Mouse (Mus musculus): ENCODE measurements around the gene Ephx1.
"Not testable (repeated sequence)": the region's sequence is repeated elsewhere in the genome, so short reads cannot be mapped to it uniquely, and the experiment has no call there.

Gene Ephx1

DNA sequence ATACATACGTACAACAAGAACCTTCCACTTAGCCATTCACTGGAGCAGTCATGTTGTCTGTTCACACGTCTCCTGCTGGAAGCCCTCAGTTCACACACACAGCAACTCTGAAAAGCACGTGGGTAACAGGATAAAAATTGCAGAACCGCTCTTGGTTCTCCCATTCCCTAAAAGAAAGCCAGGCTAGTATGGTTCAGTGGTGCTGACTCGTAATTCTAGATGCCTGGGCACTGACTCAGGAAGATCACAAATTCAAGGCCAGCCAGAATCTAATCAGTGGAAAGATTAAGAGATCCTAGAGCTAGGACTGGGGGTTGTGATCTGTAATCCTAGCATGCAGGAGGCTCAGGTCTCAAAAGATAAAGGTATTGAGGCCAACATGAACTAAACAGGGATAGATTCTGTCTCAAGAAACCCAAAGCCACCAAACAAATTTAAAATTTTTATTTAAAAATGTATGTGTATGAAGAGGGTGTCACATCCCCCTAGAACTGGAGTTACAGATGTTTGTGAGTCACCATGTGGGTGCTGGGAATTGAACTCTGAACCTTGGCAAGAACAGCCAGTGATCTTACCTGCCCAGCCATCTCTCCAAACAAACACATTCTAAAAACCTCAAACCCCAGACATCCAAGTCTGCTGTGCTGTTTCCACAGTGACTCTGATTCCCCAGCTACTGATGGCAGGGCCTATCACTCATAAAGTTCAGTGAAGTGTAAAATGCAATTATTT is at the start of gene Ephx1:
TSS of gene Ephx1 (minus strand) at position 149 of the 732 bp plus-strand sequence.
- no peak for DNase-seq (ENCODE audit: low spot score in 2 of 2)

DNA sequence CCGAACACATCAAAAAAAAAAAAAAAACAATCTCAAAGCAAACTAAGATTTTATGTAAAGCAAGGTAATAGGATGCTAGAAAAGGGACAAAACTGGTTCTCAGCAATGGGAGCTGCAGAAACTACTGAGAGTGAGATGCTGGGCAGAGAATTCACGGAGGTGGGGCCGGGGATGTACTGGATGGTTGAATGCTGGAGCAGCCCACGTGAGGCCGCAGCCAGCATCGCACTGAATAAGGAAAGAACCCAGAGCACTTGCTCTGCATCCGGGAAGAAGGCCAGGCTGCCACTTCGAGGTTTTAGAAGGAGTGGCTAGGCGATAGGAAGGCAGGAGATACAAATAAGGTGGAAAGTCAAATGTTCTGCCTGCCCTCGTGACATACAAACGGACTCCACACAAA is 49.0 kb upstream of the Ephx1 start:
- DNase-seq (ENCODE audit: low spot score in 2 of 2), result no peak

DNA sequence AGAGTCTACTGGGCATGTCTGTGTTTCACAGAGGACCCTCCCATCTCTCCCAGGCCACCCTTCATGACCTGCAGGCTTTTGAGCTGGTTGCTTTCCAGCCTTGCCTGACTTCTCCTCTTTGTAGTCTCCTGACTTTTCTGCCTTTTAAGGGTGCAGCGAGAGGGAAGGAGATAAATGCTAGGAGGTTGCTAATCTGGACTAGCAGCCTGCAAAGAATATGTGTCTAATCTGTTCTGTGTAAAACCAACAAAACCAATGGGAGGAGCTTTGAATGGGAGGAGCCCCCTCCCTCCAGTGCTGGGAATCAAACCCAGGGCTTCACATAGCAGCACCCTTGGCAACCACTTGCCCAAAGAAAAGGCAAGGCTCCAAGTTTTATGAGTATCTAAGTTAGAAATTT is 47.6 kb upstream of the Ephx1 start:
- DNase-seq (ENCODE audit: low spot score in 2 of 2), result no peak

DNA sequence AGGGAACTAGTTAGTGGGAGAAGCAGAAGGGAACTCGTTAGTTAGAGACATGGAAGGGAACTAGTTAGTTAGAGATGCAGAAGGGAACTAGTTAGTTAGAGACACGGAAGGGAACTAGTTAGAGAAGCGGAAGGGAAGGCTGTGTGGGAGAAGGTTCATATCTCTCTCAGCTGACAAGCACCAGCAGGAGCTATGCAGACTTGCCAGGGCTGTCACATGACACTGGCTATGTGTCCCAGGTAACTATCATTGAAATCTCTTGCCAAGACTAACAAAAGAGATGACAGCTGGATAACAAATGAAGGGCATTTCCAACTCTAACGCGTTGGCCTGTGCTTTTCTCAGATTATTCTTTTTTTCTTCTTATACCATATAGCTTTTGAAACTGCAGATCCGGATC is 43.9 kb upstream of the Ephx1 start:
- DNase-seq (ENCODE audit: low spot score in 2 of 2), result no peak

DNA sequence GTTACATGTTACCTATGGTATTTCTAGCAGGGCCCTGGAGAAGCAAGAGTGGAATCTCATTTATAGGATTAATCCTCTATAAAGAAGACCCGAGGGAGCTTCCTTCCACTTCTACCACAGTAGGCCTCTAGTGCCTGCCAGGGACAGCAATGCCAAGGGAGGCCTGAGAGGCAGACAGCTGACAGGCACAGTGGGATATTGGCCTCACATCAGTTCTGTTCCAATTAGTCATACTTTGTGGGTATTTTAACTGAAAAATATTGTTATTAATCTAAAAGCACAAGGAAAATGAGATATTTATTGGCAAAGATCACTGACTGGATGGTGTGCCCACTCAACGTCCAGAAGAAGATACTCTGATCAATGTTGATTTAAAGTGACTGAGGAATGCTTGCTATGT is 43.3 kb upstream of the Ephx1 start:
- DNase-seq (ENCODE audit: low spot score in 2 of 2), result no peak

DNA sequence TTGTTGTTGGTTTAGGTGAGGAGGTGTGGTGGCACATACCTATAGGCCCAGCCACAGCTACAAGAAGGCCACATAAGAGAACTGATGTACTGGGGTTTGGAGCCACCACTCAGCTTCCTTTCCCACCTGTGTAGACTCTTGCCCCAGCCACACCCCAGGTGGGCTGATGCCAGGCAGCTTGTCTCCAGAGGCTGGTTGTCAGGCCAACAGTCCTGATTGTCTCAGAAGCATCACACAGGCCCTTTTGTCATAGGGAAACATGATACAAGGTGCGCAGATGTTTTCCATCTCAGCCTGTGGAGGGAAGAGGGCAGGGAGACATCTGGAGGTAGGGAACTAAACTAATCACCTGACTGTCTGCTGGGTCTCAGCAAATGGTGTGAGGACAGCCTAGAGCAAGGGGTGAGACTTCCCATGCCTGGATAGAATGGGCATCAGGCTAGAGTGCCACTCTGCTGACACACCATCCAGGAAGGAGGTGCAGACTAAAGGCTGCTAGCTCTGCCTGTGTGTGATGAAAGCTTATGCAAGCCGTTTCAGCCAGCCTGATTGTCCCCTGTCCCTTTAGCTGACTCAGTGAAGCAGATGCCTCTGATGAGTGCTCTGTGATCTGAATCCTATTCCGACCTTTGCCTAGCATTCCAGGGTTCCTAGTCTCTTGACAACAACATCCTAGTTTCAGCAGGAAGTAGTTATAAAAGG is 41.2 kb upstream of the Ephx1 start:
- no peak for DNase-seq (ENCODE audit: low spot score in 2 of 2)

DNA sequence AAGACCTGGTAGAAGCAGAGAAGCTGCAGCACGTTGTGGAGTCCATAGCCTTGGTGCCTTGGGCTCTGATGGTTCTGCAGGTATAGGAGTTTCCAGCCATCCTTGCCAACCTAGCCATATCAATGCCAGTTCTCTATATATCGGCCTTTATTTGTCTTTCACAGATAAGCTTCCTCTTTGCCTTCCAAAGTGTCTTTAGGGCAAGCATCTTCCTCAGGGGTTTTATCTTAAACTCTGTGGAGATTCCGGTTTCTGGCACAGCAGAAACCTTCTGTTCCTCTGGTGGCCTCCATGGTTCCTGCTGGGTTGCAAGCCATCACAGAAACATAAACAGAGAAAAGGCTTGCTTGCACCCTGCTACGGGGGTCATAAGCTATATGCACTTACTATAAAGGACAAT is 32.2 kb upstream of the Ephx1 start:
- no peak for DNase-seq (ENCODE audit: low spot score in 2 of 2)

DNA sequence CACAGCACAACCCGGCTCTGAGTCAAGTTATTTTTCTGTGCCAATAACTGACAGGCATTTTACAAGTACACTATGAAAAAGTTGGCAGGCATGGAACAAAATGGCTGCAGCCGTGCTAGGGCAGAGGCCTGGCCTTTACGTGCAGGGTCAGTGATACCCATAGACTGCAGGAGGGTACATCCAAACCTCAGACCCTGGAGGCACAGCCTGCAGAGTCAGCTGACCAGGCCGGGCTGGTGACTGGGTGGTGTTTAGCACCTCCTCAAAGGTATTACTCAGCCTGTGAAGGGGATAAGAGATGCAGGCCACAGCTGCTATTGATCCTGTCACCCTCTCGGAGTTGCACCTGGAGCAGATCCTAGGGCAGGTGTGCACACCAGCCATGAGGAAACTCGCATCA is 30.2 kb upstream of the Ephx1 start, which contains the start of gene 9130409I23Rik:
TSS of gene 9130409I23Rik (plus strand) at position 301 of the 400 bp plus-strand sequence.
- DNase-seq (ENCODE audit: low spot score in 2 of 2), result no peak

DNA sequence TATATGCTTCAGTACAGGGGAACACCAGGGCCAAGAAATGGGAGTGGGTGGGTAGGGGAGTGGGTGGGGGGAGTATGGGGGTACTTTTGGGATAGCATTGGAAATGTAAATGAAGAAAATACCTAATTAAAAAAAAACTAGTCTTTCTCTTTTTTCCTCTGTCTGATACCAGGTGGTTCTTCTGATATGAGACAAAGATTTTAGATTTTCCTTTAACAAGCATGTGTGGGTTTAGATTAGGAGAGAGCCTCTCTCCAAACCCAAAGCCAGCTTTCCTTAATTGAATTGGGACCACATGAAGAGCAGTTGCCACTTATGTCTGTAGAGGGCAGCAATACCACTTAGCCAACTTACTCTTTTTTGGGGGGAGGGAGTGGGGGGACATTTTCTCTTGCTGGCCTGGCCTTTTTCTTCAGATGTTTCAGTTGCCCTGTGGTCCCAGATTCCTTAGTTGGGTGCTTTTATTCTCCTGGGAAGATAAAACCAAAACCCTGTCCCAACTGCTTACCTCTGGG is 28.7 kb upstream of the Ephx1 start:
- no peak for DNase-seq (ENCODE audit: low spot score in 2 of 2)

DNA sequence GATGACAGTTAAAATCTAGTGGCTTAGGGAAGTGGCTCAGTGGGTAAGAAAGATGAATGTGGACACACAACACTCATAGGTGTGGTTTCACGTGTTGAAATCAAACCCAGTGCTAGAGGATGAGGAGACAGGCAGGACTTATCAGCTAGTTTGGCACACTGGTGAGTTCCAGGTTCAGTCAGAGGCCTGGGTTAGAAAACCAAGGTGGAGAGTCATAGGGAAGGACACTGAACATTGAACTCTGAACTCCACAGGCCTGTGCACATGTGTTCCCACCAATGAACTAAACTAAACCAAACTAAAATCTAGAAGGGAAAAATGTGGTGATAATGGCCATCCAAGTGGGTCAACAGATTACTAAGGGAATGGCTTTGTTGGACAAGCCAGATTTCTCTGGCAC is 26.8 kb upstream of the Ephx1 start:
- DNase-seq (ENCODE audit: low spot score in 2 of 2), result no peak

DNA sequence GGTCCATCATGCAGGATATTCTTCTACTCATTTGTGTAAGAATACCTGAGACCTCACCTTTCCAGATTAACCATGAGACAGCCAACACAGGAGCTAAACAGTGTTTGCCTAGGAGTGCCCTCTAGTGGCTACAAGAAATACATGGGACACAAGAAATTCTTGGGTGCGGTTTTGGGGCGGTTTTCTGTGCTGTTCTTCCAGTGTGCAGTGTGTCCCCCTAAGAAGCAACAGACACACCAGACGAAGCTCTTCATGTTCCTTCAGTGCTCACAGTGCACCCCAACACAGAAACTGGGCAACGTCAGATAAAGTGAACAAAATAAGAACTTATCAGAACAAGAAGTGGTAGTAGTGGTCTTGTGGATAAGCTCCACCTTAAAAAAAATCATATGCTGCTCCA is 18.9 kb upstream of the Ephx1 start:
- peak; percentile 29 to 31 for DNase-seq (ENCODE audit: low spot score in 2 of 2)

DNA sequence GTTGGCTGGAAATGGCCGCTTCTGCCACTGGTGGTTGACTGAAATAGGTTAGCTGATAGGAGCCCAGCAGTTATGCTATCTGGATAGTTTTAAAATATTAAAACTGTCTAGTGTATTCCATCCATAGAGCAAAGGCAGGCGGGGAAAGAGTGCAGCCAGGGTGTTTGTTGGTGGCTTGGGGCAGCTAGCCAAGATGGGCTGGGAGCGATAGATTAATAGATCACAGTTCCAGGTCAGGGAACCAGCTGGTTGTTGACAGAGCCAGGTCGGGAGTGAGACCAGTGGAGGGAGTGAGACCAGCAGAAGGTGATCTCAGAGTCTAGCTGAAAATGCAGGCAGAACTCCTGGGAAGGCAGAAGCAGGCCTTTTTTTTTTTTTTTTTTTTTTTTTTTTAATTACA is 16.9 kb upstream of the Ephx1 start:
- DNase-seq (ENCODE audit: low spot score in 2 of 2), result no peak

DNA sequence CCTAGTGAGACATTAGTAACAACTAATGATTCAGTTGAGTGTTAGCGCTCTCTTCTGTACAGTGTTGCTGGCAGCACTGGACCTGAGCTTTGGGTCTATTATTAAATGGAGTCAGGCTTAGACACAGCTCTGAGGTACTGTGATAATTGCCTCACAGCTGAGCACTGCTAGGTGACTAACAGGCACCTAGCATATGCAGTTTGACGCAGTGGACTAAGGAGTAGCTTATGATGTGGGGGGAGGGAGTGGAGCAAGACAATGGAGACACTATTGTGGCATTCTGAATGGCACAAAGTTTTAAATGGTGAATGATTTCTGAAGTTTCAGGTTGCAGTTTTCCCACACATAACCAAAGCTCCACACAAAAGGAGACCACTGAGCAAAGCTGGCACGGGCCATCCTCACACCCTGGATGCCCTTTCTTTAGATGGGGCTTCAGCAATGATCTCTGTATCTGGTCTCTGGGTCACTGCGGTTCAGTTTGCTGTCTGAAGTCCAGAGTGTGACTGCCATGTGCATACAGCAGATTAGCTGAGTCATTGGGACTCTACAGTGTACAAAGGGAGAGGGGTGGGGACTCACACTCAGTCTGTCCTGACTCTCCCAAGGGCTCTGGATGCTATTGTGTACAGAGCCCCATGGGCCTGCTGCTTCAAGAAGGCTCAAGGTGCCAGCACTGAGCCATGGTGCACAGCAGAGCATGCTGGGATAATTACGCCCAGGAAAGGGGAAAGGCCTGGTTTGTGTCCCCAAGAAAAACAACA is 14.5 kb upstream of the Ephx1 start:
- DNase-seq (ENCODE audit: low spot score in 2 of 2), result not testable (repeated sequence)

DNA sequence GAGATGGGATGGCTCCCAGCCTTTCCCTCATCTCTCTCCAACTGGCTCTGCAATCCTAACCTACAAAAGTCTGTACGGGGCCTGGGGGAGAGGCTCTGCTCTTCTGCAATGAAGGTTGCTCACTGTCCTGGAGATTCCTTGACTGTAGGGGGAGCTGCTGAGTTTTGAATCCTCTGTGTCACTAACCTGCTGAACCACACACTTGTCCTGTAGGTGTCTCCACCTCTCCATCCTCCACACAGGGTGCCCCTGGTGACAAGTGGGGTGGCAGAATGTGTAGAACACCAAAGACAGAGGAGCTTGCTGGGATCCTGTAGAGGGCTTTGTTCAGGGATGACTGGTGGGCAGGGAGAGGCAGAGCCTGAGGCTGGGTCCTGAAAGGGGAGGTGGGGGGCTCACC is 1.6 kb upstream of the Ephx1 start:
- DNase-seq (ENCODE audit: low spot score in 2 of 2), result peak; percentile 81 to 83

DNA sequence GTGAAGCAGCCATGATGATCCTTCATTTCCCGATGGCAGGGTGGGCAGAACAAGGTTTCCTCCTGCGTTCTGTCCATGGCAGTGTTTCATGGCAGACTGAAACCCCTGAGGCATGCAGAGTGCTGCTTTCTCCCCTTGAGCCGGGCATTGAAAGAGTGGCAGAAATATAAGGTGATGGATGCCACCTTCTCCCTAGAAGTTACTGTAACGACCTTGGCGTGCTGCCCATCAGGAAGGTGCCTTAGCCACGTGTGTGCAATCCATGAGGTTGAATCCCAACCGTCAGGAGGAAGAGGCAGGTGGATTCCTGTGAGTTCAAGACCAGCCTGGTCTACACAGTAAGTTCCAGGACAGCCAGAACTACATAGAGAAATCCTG is 773 bp upstream of the Ephx1 start:
- DNase-seq (ENCODE audit: low spot score in 2 of 2), result no peak

DNA sequence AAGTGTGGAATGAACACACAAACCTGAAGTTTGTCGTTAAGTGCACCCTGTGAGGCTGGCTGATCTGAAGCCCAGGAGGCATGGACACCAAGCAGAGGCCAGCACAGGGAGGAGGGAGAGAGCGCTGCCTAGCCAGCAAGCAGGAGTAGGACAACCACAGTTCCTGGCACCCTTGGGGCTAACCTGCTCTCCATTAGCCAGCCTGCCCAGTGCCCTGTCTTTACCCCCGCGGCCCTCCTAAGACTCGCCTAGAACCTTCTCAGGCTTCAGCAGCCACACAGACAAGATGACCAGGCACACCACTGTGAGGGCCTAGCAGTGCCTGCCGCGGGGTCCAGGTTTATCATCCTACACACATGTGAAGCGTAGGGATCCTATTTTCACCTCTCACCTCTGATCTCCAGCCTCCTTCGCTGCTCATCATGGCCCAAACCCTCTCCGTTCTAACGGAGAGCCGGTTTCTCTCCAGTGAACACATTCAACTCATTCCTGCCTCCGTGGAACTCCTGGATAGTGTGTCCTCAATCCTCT is 2.7 kb downstream of the Ephx1 start:
- DNase-seq (ENCODE audit: low spot score in 2 of 2), result no peak

DNA sequence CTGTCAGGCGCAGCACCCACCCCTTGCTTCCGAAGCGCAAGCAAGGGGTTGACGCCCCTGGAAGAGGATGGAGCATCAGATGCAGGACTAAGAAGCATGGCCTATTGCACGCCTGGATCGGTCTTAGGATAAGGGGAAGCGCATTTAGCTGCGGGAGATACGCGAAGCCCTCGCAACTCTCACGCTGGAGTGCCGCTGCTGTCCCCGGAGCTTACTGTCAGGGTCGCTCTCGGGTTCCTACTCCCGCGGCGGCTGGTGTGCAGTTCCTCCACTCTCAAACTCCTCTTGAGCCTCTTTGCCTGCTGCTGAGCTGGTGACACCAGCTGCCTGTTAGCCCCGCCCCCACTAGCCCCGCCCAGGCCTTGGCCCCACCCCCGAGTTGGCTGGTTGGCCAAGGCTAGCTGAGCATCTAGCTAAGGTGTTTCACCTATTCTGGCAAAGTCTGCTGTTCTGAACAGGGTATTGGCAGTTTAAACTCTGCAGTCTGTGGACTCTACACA is 3.4 kb downstream of the Ephx1 start:
- DNase-seq (ENCODE audit: low spot score in 2 of 2), result peak; percentile 87 to 89

DNA sequence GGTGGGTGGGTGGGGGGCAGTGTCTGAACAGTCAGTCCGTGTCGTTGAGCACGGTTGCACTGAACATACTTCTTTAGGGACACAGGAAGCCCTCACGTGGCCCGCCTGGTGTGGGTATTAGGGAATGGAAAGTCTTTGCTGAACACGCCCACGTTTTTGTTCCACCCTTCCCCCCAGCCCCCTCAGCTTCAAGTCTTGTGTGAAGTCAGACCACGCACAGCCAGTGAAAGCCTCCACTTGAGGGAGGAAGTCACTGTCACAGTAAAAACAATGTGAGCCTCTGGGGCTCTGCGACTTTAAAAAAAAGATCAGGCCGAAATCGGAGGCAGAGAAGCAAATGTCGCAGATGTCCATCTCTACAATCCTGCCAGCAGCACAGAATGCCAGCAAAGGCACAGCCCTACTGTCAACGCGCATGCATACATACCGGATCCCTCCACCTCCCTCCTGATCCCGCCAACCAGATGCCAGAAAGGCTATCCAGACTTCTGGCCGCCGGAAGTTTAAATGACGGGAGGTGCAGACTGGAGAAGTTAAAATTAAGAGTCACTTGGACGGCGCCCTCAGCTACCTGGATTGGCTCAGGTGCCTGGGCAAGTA is 4.1 kb downstream of the Ephx1 start:
- DNase-seq (ENCODE audit: low spot score in 2 of 2), result peak; percentile 88

DNA sequence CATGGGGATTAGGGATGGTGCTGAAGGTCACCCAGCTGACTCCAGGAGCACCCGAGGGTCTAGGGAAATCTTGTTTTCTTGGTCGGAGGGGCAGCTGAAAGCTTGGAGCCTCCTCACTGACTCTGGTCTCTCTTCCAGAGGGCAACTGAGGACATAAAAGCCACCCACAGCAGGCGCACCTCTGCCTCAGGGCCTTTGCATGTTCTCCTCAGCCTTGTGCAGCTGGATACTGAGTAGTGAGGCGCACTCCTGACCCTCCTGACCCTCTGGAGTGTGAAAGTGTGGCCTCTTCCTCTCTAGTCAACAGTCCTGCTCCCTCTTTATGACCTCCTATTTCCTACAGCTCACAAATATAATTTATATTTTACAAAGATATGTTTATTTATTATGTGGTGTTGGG is 4.7 kb downstream of the Ephx1 start:
- no peak for DNase-seq (ENCODE audit: low spot score in 2 of 2)

DNA sequence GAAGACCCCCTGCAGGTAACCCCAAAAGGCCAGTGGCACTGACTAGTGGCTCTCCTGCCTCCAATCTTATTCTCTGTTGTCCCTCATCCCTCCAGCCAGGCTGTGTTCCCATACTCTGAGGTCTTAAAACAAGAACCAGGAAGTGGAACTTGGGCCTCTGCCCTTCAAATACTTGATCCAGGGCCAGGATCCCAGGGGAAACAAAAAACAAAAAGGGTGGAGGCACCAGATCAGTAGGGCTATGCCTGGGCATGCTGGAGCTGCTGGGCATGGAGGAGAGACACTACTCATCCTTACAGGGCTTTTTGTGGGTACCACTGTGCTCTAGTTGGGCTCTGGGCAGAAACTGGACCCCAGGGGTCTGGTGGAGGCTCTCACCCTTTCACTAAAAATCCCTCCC is 5.1 kb downstream of the Ephx1 start:
- DNase-seq (ENCODE audit: low spot score in 2 of 2), result peak in 1 of 2 experiments; percentile 8

DNA sequence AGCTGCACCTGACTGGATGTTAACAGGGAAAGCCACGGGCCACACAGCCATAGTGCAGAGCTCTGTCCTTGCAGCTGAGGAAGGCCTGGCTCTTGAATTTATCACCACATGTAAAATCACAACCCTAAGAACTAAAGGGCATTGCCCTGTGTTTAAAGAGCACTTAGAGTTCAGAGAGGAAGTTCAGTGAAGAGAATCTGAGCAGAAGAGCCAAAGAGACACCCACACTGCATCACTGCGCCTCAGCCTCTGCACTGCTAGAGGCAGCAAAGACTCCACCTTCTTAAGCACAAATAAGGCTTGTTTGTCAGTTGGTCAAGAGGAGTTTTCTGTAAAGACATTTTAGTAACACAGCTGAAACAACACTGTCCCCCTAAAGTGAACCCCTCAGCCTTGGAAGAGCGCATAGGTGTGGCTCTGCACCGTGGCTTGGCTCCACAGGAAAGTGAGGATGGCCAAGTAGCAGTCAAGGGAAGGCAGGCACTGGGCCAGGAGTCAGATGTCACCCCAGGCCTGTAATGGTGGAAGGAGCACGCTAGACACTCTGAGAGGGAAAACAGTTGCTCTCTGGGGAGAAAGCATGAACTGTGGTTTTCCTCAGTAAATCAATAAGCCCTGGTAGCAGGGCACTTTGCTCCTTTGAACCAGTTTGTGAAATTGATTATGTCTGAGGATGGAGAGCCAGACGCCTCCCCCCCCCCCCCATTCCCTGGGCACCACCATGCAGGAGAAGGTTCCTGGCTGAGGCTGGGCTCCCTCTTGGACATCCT is 5.8 kb downstream of the Ephx1 start:
- DNase-seq (ENCODE audit: low spot score in 2 of 2), result peak; percentile 55 to 66
